Mouse (Mus musculus): ENCODE data around the gene Rasal1.

The Rasal1 gene

DNA sequence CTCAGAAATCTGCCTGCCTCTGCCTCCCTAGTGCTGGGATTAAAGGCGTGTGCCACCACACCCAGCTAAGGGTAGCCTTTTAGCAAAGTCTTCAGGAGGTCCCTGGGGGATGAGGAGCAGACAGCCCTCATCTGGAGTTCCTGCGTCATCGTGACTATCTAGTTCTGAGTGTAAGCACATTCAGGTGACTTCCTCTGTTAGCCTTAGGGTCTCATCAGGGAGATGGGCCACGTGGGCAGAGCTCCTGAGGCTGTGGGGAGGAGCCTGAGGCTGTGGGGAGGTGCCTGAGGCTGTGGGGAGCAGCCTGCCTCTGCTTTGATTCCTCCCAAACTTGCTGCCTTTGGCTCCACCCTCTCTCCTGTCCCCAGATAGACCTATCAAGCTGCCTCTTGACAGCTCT is 48.3 kb downstream of the Rasal1 start:
- no peak for DNase-seq

DNA sequence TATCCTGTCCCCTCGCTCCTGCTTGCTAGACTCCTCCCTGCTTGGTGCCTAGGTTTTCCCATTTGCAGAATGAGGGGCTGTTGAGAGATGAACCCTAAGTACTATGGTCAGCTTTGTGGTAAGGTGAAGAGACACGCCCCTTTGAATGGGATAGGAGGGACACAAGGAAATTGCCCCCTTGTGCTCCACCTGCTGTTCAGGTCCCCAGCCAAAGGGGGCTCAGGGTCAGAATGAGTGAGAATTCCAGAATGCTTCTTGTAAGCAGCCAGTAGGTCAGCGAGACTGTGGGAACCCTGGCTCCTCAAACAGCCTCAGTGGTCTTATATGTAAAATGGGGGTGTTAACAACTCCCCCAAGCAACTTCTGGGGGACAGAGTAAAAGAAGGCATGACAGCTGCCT is 49.6 kb downstream of the Rasal1 start:
- DNase-seq: no peak

DNA sequence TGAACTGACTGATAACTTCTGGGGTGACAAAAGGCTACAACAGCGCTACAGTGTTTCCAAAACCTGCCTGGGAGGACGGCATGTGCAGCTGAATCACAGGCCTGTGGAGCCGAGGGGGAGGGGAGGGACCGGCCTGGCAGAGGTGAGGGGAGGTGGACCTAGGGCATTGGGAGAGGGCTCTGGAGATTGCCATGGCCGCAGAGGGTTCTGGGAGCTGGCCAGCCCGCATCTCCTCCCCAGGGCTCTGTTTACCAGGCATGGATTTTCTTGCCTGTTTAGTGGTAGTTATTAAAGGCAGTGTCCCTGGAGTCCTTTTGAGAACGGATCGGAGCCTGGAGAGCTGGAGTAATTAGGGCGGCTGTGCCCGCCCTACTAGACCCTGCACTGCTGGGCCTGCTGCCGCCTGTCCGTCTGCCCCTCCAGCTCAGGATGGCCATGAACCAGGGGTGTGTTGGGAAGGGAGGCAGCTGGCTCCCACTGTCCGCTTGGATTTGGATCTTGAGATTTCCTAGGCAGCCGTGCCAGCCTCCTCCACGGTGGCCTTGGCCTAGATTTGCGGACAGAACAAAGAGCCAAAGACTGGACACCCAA is 50.3 kb downstream of the Rasal1 start:
- DNase-seq: peak; percentile 56

GRCm38 (mm10) chr5:120700996-120701790 is 52.6 kb downstream of the Rasal1 start:
- peak; percentile 31 for DNase-seq

- peak; percentile 60 for DNase-seq
These were observed 53.8 kb downstream of the Rasal1 start for GRCm38 (mm10) chr5:120702421-120702820.

GRCm38 (mm10) chr5:120702969-120703368 is 54.4 kb downstream of the Rasal1 start:
- DNase-seq: peak; percentile 84

GRCm38 (mm10) chr5:120703660-120704059 is 55.0 kb downstream of the Rasal1 start:
- DNase-seq: peak; percentile 26

GRCm38 (mm10) chr5:120704421-120704820 is 55.8 kb downstream of the Rasal1 start:
- peak; percentile 23 for DNase-seq

GRCm38 (mm10) chr5:120706541-120706940 is 57.9 kb downstream of the Rasal1 start:
- DNase-seq: peak; percentile 55

GRCm38 (mm10) chr5:120706976-120707375 is 58.4 kb downstream of the Rasal1 start:
- DNase-seq: no peak

DNA sequence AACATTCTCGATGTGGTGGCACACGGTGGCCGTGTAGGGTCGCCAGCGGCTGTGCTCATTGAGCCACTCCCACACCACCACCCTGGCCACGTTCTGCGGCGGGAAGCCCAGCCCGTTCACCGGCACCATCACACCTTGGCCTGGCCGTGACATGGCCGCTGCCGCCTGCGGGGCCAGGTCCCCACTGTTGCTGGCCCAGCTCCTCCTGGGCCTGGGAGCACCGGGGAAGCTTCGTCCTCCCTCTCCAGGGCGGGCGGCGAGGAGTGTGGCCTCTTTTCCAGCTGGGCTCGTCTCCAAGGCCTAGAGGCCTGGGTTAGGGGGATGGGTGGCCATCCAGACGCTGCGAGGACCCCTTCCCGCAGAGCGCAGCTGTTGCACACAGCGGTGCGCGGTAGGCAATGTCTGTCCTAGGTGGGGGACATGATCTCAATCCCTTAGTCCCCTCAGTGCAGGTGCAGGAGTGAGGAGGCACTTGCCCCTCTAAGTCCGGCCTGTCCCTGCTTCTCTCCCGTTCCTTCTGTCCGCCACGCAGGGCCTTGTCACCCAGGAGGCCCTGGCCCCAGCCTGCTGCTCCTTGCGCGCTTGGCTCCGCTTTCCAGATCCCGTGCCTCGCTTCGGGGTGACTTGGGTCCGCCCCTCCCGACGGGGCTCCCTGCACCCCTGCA is 61.7 kb downstream of the Rasal1 start:
- DNase-seq: peak; percentile 62

DNA sequence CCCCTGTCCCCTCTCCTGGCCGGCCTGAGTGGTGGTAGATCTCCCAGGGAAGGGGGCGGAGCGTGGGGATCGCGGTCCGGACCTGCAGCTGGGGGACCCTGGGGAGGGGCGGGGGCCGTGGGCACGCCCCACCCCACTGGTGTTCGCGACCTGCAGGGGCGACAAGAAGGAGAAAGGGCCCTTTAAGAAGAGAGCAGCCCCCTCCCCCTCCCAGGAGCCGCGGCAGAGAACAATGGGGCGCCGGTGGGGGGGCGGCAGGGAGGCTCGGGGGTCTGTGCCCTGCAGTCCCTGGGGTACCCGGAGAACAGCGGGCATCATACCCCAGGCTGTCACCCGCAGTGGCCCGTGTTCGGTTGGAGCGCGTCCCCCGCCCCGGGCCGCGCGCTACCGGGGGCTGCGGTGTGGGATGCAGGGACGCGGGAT is 62.2 kb downstream of the Rasal1 start:
- peak; percentile 59 for DNase-seq

DNA sequence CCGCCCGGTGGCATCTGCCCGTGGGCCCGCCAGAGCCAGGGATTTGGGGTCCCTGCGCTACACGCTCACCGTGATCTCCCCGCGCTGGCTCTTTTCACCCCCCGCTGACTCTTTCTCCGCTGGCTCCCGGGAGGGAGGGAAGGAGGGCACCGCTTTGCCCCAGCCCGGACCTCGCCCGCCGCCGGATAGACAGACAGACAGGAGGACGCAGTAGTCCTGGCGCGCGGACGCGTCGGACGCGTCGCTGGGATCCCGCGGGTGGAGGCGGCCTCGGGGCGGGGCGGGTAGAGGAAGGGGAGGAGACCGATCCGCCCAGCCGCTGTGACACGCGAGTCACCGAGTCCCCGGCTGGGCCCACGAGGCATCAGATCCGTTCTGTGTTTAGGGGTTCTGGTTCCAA is 62.8 kb downstream of the Rasal1 start:
- DNase-seq: peak; percentile 75

GRCm38 (mm10) chr5:120711827-120712226 is 63.2 kb downstream of the Rasal1 start, which contains the start of gene Dtx1:
TSS of gene Dtx1 (minus strand) at chr5:120711927.
- DNase-seq: no peak

DNA sequence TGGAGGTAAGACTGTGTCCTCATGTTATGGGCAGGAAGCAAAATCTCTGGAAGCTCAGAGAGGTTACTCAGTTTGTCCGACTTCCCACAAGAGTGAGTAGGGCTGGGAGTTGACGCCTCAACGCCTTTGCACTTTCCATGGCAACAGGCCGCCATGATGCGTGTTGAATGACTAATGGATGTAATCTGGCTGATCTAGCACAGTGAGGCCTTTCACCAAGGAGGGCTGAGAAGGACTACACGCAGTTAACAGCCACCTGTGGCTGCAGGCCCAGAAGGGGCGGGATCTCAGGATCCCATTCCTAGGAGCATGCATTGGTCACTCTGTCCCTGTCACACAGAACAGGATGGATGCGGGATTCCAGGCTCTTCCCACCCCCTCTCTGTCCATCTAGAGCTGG is 64.1 kb downstream of the Rasal1 start:
- peak; percentile 27 for DNase-seq

DNA sequence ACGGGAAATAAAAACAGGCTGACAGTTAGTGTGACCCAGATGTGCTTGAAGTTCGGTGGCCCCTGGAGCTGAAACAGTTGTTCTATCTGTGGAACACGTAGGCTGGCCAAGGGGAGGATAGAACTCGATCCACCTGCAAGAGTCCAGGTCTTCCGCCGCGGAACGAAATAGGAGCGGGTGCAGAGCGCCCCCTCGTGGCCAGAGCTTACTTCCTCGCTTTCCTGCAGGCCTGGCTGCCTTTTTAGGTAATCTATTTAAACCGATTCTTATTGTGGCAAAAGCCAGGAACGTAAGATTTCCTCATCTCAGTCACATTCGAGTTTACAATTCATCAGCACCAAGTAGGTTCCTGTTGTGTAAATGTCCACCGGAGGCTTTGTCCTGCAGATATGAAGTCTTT is 65.7 kb downstream of the Rasal1 start:
- peak; percentile 83 for DNase-seq

- peak; percentile 11 for DNase-seq
These were observed 68.5 kb downstream of the Rasal1 start for GRCm38 (mm10) chr5:120717136-120717535.

GRCm38 (mm10) chr5:120718600-120719378 is 70.2 kb downstream of the Rasal1 start:
- DNase-seq: no peak

- DNase-seq: no peak
These were observed 72.4 kb downstream of the Rasal1 start for GRCm38 (mm10) chr5:120721005-120721404.

GRCm38 (mm10) chr5:120725811-120726455 is 77.3 kb downstream of the Rasal1 start:
- no peak for DNase-seq

Measured in cerebellum, adult 11 months (tissue).